Mouse (Mus musculus) erythroblast, embryonic 14.5 days (primary cell): ENCODE results near the gene Sh3bgr.

Source experiments
- GATA1 ChIP-seq: IDR thresholded peaks from 2 replicates; pipeline ENCODE4 v1.6.1; 2012; ENCODE audit warnings: low read length, inconsistent platforms, mixed read lengths
- TAL1 ChIP-seq: IDR thresholded peaks from 3 replicates; pipeline ENCODE4 v1.6.1; 2012; ENCODE audit warnings: low read length, inconsistent platforms, mixed read lengths

- TF ChIP-seq TAL1 (no peak), GATA1 (no peak)
Measured at GRCm38 (mm10) chr16:96187619-96188018, 12.6 kb upstream of the Sh3bgr start.
